Mouse (Mus musculus) neural tube, embryonic 14.5 days (tissue): Measurements from ENCODE around the gene Unk. TPM values are rescaled to one million over a fixed set of nuclear protein-coding genes. Genes with fewer than 3 reads are reported as not detected.

Experiments used
- ATAC-seq: fragments of 200-750 bp; cut with Nextera tagmentation; 2 replicates; pipeline ENCODE4 v1.8.0; 2017; ENCODE audit warnings: low read depth, mild to moderate bottlenecking, moderate TSS enrichment, moderate library complexity
- H3K27ac ChIP-seq: fragments of 300-500 bp; sonication (generic); 2 replicates; pipeline ENCODE4 v1.5.1; 2014; ENCODE audit warnings: low read depth, mild to moderate bottlenecking, control low read depth, low read length, moderate library complexity, mixed read lengths
- H3K27me3 ChIP-seq: fragments of 300-500 bp; sonication (generic); 2 replicates; pipeline ENCODE4 v1.6.1; 2014; ENCODE audit warnings: low read length; ENCODE audit not compliant: control insufficient read depth, insufficient read depth
- H3K36me3 ChIP-seq: fragments of 300-500 bp; sonication (generic); 2 replicates; pipeline ENCODE4 v1.6.1; 2014; ENCODE audit warnings: low read length, mixed read lengths; ENCODE audit not compliant: control insufficient read depth, insufficient read depth
- H3K4me1 ChIP-seq: fragments of 300-500 bp; sonication (generic); 2 replicates; pipeline ENCODE4 v1.6.1; 2014; ENCODE audit warnings: low read length; ENCODE audit not compliant: control insufficient read depth, insufficient read depth
- H3K4me2 ChIP-seq: fragments of 300-500 bp; sonication (generic); 2 replicates; pipeline ENCODE4 v1.6.1; 2014; ENCODE audit warnings: mild to moderate bottlenecking, low read depth, low read length, control low read depth
- H3K4me3 ChIP-seq: fragments of 300-500 bp; sonication (generic); 2 replicates; pipeline ENCODE4 v1.5.1; 2014; ENCODE audit warnings: low read depth, low read length, control low read depth, mixed read lengths
- H3K9ac ChIP-seq: fragments of 300-500 bp; sonication (generic); replicated peaks from 2 replicates; pipeline ENCODE4 v1.6.1; 2014; ENCODE audit warnings: low read depth, mild to moderate bottlenecking, control low read depth, low read length, mixed read lengths
- H3K9me3 ChIP-seq: fragments of 300-500 bp; sonication (generic); 2 replicates; pipeline ENCODE4 v1.6.1; 2016; ENCODE audit warnings: low read length; ENCODE audit not compliant: control insufficient read depth
- WGBS: fragments of 180-500 bp; shearing (Covaris S2); extraction: QIAGEN DNeasy Blood & Tissue Kit; methylation state at CpG from one replicate; pipeline ENCODE4 v1.1.7; 2014; 5-methylcytosine and 5-hydroxymethylcytosine counted together
- polyA plus RNA-seq: library from polyadenylated mRNA; unstranded; fragments of >200 nt; fragmentation: Nextera tagmentation; extraction: Ambion mirVana; gene quantifications from 2 replicates; pipeline ENCODE4 v1.2.1, GENCODE M21; 2014

Unk gene
- polyA plus RNA-seq, 1 experiment from 2014 or later: 29.1 TPM

- peak overlapping the region; percentile 45; the same call in 1 of the 2 replicates for H3K4me2 ChIP-seq
- 35% methylated on average over 10 of the region's 10 CpGs for WGBS
- peaks cover 43% of the 10 kb centered on the region for H3K27me3 ChIP-seq
- H3K9ac ChIP-seq: no peak overlapping the region
- H3K4me1 ChIP-seq: peaks cover 3% of the 10 kb centered on the region; the same call in 1 of the 2 replicates
- no peaks in the 10 kb centered on the region for H3K36me3 ChIP-seq
- H3K27ac ChIP-seq: no peak overlapping the region
- no peaks in the 10 kb centered on the region for H3K9me3 ChIP-seq
- no peak for ATAC-seq
- peak overlapping the region; percentile 25; the same call in 1 of the 2 replicates for H3K4me3 ChIP-seq
Observed at GRCm38 (mm10) chr11:116110540-116110939, 80.4 kb downstream of the Unk start.

Other genes with a start within 250 kb of the Unk start
- gene Caskin2, start 216.7 kb upstream of the Unk start, polyA plus RNA-seq: 9.5 and 13.1 TPM in 2 replicates
- 16.8 and 17.0 TPM in 2 replicates for gene Tsen54, start 215.6 kb upstream of the Unk start, polyA plus RNA-seq
- gene Llgl2, start 206.3 kb upstream of the Unk start, polyA plus RNA-seq: 0.50 and 0.80 TPM in 2 replicates
- 0.28 and 0.35 TPM in 2 replicates for gene Myo15b, start 171.9 kb upstream of the Unk start, polyA plus RNA-seq
- 1.6 and 1.8 TPM in 2 replicates for gene Smim5, start 130.4 kb upstream of the Unk start, polyA plus RNA-seq
- 0.43 and 0.64 TPM in 2 replicates for gene Smim6, start 118.3 kb upstream of the Unk start, polyA plus RNA-seq
- 40.1 and 45.5 TPM in 2 replicates for gene Sap30bp, start 97.0 kb upstream of the Unk start, polyA plus RNA-seq
- gene Recql5, start 96.8 kb upstream of the Unk start, polyA plus RNA-seq: 15.3 and 19.9 TPM in 2 replicates
- 1.6 and 2.3 TPM in 2 replicates for gene Itgb4, start 55.6 kb upstream of the Unk start, polyA plus RNA-seq
- gene Galk1, start 17.6 kb upstream of the Unk start, polyA plus RNA-seq: 45.0 and 53.6 TPM in 2 replicates
- 1,887 and 2,049 TPM in 2 replicates for gene H3f3b, start 2.4 kb upstream of the Unk start, polyA plus RNA-seq
- gene Unc13d, start 47.6 kb downstream of the Unk start, polyA plus RNA-seq: 0.88 and 0.98 TPM in 2 replicates
- 161 and 177 TPM in 2 replicates for gene Wbp2, start 56.7 kb downstream of the Unk start, polyA plus RNA-seq
- gene Trim47, start 96.9 kb downstream of the Unk start, polyA plus RNA-seq: 3.5 and 4.0 TPM in 2 replicates
- gene Trim65, start 100.8 kb downstream of the Unk start, polyA plus RNA-seq: 3.1 TPM in 2 replicates
- gene Mrpl38, start 108.5 kb downstream of the Unk start, polyA plus RNA-seq: 81.5 and 91.0 TPM in 2 replicates
- gene Fbf1, start 137.8 kb downstream of the Unk start, polyA plus RNA-seq: 42.2 and 42.9 TPM in 2 replicates
- gene Ten1, start 168.5 kb downstream of the Unk start, polyA plus RNA-seq: 82.0 and 96.1 TPM in 2 replicates
- gene Acox1, start 168.7 kb downstream of the Unk start, polyA plus RNA-seq: 65.6 and 78.5 TPM in 2 replicates
- gene Evpl, start 207.8 kb downstream of the Unk start, polyA plus RNA-seq: 0.53 and 0.62 TPM in 2 replicates
- gene Srp68, start 243.9 kb downstream of the Unk start, polyA plus RNA-seq: 52.0 and 57.2 TPM in 2 replicates